Mouse (Mus musculus) gonadal fat pad, adult 2 months (tissue): ENCODE data around the gene Vangl2. TPM values are rescaled to one million over a fixed set of nuclear protein-coding genes. Genes with fewer than 3 reads are reported as not detected.

Experiments used
- DNase-seq: peaks from one replicate; pipeline ENCODE4 v3.0.0-alpha.2; 2012; ENCODE audit warnings: low read depth
- polyA plus RNA-seq: library from polyadenylated mRNA; depleted of rRNA; stranded (reverse); fragments of >200 nt; gene quantifications from 2 replicates; pipeline ENCODE4 v1.2.3, GENCODE M21; 2012; rRNA removed

Vangl2 gene
- polyA plus RNA-seq, 1 experiment = 2.6 TPM

DNA sequence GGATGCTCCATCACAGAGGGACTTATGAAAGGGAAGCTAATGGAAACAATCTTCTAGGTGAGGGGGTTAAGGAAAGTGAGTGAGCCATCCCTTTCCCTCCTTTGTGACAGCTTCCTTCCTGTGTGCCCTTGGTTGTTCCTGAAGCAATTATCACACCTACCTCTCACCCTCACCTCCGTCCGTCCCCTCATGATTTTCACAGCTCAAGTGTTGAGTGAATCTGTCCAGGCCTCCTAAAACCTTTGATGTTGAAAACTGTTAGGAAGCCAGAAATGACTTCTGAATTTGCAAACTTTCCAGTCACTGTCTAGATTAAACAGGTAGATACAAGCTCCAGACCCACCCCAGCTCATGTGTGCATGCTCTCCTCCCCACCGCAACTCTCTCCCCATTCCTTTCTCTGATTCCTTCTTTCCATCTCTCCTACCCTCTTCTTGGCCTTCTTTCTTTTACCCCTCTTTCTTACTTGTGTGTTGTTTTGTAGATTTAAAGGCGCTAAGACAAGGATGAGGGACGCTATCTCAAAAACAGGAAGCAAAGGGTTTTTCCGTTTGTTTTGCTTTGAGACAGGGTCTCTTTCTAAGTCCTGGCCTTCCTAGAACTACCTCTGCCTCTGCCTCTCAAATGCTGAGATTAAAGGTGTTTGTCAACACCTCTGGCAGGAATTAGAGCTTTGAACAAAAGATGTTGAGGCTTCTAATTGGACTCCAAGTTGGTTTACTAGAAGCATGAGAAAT, 62.0 kb downstream of the Vangl2 start:
- DNase-seq = no peak

DNA sequence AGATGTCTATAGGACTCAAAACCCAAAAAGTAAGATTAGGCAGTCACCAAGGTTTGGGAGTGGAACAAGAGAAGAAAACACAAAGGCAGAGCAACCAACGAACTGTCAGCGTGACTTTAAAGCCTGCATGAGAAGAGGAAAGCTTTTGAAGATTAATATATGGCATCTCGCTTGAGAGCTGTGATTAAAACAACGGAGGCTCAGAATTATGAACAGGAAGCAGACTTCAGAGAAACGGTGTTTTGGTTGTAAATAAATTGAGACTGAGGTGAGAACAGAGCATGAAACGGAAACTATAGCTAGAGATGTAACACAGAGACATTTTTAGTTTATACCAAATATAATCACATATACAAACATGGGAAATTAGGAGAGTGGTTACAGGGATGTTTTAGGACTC, 64.6 kb downstream of the Vangl2 start:
- DNase-seq = no peak

DNA sequence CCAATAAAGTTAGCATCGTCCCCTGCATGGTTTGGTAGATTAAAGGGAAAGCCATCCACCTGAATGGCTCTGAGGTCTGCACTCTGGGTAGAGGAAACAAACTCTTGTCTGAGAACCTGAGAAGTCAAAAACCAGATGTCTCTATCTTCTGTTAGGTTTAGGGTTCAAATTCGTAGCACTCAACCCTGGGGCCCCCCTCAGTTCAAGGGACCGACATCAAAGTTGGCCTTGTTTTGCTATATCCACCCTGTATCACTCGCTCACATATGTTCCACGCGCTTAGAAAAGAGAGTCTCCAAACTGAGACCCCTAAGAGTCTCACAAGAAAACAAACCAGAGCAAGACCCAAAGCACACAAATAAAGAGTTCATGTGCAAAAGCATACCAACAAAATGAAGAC, 66.5 kb downstream of the Vangl2 start:
- DNase-seq = no peak

DNA sequence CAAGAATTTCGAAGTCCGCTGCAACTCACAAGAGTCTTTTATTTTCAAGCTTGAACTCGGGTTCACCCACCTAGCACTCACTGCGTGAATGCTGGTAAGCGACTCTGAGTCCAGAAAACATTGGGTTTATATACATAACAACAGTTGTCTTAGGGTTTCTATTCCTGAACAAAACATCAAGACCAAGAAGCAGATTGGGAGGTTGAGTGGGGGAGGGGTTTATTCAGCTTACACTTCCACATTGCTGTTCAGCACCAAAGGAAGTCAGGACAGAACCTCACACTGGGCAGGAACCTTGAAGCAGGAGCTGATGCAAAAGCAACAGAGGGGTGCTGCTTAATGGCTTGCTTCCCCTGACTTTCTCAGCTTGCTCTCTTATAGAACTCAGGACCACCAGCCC, 67.5 kb downstream of the Vangl2 start:
- no peak for DNase-seq

DNA sequence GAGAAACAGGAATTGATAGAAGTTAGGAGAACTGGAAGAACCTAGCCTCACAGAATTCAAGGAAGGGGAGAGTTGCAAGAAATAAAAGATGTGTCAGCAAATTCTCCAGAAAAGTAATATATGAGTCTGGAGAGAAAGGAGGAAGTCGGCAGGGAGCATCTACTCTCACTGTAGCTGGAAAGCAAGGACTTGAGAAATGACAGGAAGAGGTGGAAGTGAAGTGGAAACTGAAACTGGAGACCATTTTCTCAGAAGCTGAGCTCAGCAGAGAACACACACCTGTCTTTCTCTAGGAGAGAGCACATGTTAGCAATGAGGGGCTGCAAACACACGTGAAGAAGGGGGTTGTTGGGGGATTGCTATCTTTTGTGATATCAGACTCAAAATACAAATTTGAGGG, 70.8 kb downstream of the Vangl2 start:
- DNase-seq = no peak

DNA sequence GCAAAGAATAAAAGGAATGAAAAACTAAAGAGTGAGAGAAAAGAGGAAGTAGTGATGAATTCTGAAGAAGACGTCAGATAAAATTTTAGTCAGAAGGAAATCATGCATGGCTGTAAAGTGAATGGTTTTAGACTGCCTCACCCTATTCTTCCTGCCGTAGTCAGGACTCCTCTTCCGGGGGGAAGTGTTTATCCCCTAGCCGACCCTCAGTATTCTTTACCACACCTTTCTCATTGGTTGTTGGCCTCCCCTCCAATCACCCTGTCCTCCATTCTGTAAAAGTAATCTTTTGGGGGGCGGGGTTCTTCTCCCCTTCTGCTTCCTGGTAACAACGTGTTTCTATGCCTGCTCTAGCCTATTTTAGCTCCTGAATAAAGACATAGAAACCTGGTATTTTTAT, 73.2 kb downstream of the Vangl2 start:
- DNase-seq = no peak

Other genes starting within 250 kb of the Vangl2 start
- 2.3 and 2.7 TPM in 2 replicates for gene Cd84, start 188.7 kb downstream of the Vangl2 start, polyA plus RNA-seq
- gene Gm10521, start 132.8 kb downstream of the Vangl2 start, polyA plus RNA-seq = 0.26 and 0.33 TPM in 2 replicates
- gene Slamf6, start 110.9 kb downstream of the Vangl2 start, polyA plus RNA-seq = 0.38 and 0.56 TPM in 2 replicates
- 0.06 TPM in 1 of 2 replicates, not detected in the other for gene Nhlh1, start 29.1 kb upstream of the Vangl2 start, polyA plus RNA-seq
- 50.5 and 112 TPM in 2 replicates for gene Copa, start 54.1 kb upstream of the Vangl2 start, polyA plus RNA-seq
- 143 and 195 TPM in 2 replicates for gene Ncstn, start 54.4 kb upstream of the Vangl2 start, polyA plus RNA-seq
- gene Pex19, start 98.3 kb upstream of the Vangl2 start, polyA plus RNA-seq = 113 and 201 TPM in 2 replicates
- 77.2 and 89.5 TPM in 2 replicates for gene Dcaf8, start 119.6 kb upstream of the Vangl2 start, polyA plus RNA-seq
- gene Pea15a, start 178.4 kb upstream of the Vangl2 start, polyA plus RNA-seq = 148 and 165 TPM in 2 replicates
- gene Casq1, start 191.4 kb upstream of the Vangl2 start, polyA plus RNA-seq = 8.5 and 14.4 TPM in 2 replicates
- gene Atp1a4, start 230.0 kb upstream of the Vangl2 start, polyA plus RNA-seq = 2.7 and 4.3 TPM in 2 replicates
- gene Igsf8, start 233.2 kb upstream of the Vangl2 start, polyA plus RNA-seq = 88.9 and 98.2 TPM in 2 replicates